Mouse (Mus musculus) thymus, adult 2 months (tissue): ENCODE measurements around the gene Shisal1. TPM values are rescaled to one million over a fixed set of nuclear protein-coding genes. Genes with fewer than 3 reads are reported as not detected.

Experiments used
- DNase-seq: peaks from one replicate; pipeline ENCODE4 v3.0.0; 2021
- H3K27ac ChIP-seq: fragments of 200-500 bp; 2 replicates; pipeline ENCODE4 v1.5.1; 2012; ENCODE audit warnings: low read length, control low read depth; ENCODE audit not compliant: control insufficient read depth, insufficient read depth
- H3K27me3 ChIP-seq: fragments of 200-500 bp; 2 replicates; pipeline ENCODE4 v1.6.1; 2012; ENCODE audit warnings: mild to moderate bottlenecking, low read length, moderate library complexity, mixed read lengths; ENCODE audit not compliant: control insufficient read depth, insufficient read depth
- H3K36me3 ChIP-seq: fragments of 200-500 bp; 2 replicates; pipeline ENCODE4 v1.6.1; 2012; ENCODE audit warnings: mild to moderate bottlenecking, low read length, moderate library complexity; ENCODE audit not compliant: control insufficient read depth, insufficient read depth
- H3K4me1 ChIP-seq: fragments of 200-500 bp; replicated peaks from 2 replicates; pipeline ENCODE4 v1.6.1; 2012; ENCODE audit warnings: low read length; ENCODE audit not compliant: control insufficient read depth, insufficient read depth
- H3K4me3 ChIP-seq: fragments of 200-500 bp; 2 replicates; pipeline ENCODE4 v1.5.1; 2012; ENCODE audit warnings: mild to moderate bottlenecking, low read length, control low read depth, moderate library complexity; ENCODE audit not compliant: control insufficient read depth, insufficient read depth
- CTCF ChIP-seq: fragments of 200-500 bp; IDR thresholded peaks from 2 replicates; pipeline ENCODE4 v1.5.1; 2012; ENCODE audit warnings: mild to moderate bottlenecking, control low read depth, low read length, moderate library complexity, borderline replicate concordance; ENCODE audit not compliant: control insufficient read depth, poor library complexity, insufficient read depth; ENCODE audit errors: extremely low read depth
- POLR2A ChIP-seq: fragments of 200-500 bp; IDR thresholded peaks from 2 replicates; pipeline ENCODE4 v1.6.1; 2012; ENCODE audit warnings: mild to moderate bottlenecking, low read length, control low read depth, moderate library complexity; ENCODE audit not compliant: control insufficient read depth, poor library complexity, insufficient read depth; ENCODE audit errors: extremely low read depth
- WGBS: fragments of 180-500 bp; shearing (Covaris S2); methylation state at CpG from one replicate; pipeline ENCODE4 v1.1.7; 2018; 5-methylcytosine and 5-hydroxymethylcytosine counted together
- polyA plus RNA-seq: library from polyadenylated mRNA; depleted of rRNA; stranded (reverse); fragments of >200 nt; gene quantifications from 2 replicates; pipeline ENCODE4 v1.2.3, GENCODE M21; 2012

Gene Shisal1
- polyA plus RNA-seq, 1 experiment, result 9.3 TPM

GRCm38 (mm10) chr15:84384066-84384465, 62.8 kb downstream of the Shisal1 start:
- no peak overlapping the region for H3K4me3 ChIP-seq
- DNase-seq, result peak; percentile 73
- no peaks in the 10 kb centered on the region for H3K27me3 ChIP-seq
- peak overlapping the region; percentile 50; the same call in 1 of the 2 replicates for H3K27ac ChIP-seq
- TF ChIP-seq POLR2A, result no peak
- TF ChIP-seq CTCF, result no peak
- H3K4me1 ChIP-seq, result peaks cover 55% of the 10 kb centered on the region
- WGBS, result 9% methylated on average over 9 of the region's 9 CpGs
- H3K36me3 ChIP-seq, result no peaks in the 10 kb centered on the region

- WGBS, result 10% methylated on average over 10 of the region's 10 CpGs
- DNase-seq, result no peak
- Histone ChIP-seq H3K4me3 (no peak overlapping the region), H3K4me1 (peaks cover 41% of the 10 kb centered on the region), H3K27ac (no peak overlapping the region), H3K36me3 (no peaks in the 10 kb centered on the region), H3K27me3 (no peaks in the 10 kb centered on the region)
- TF ChIP-seq CTCF (no peak), POLR2A (no peak)
Measured at GRCm38 (mm10) chr15:84380181-84380580, 66.7 kb downstream of the Shisal1 start.

- no peak for DNase-seq
- 94% methylated on average over 9 of the region's 9 CpGs for WGBS
- Histone ChIP-seq H3K4me1 (peaks cover 31% of the 10 kb centered on the region), H3K4me3 (no peak overlapping the region), H3K27me3 (no peaks in the 10 kb centered on the region), H3K27ac (no peak overlapping the region), H3K36me3 (no peaks in the 10 kb centered on the region)
- TF ChIP-seq POLR2A (no peak), CTCF (no peak)
Measured at GRCm38 (mm10) chr15:84378734-84379133, 68.2 kb downstream of the Shisal1 start.

DNA sequence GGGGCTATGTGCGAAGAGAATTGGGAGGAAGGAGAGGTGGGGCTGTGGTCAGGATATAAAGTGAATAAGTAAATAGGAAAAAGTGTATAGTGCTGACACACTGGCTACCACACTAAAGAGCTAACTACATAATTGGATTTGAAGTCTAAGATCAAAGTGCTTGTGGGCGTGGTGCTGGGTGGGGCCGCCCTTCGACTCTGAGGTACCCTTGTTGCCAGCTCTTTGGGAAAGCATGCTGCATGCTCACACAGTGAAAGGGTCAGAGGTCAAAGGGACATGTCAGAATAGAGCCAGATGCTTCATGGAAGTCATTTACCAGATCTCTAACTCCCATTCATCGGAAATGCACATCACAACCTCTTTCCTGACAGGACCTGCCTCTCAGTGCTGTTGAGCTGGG, 74.1 kb downstream of the Shisal1 start:
- no peaks in the 10 kb centered on the region for H3K27me3 ChIP-seq
- TF ChIP-seq POLR2A, result no peak
- TF ChIP-seq CTCF, result no peak
- 45% methylated on average over 5 of the region's 5 CpGs for WGBS
- DNase-seq, result no peak
- H3K36me3 ChIP-seq, result no peaks in the 10 kb centered on the region
- no peaks in the 10 kb centered on the region for H3K4me1 ChIP-seq
- no peak overlapping the region for H3K4me3 ChIP-seq
- no peak overlapping the region for H3K27ac ChIP-seq

DNA sequence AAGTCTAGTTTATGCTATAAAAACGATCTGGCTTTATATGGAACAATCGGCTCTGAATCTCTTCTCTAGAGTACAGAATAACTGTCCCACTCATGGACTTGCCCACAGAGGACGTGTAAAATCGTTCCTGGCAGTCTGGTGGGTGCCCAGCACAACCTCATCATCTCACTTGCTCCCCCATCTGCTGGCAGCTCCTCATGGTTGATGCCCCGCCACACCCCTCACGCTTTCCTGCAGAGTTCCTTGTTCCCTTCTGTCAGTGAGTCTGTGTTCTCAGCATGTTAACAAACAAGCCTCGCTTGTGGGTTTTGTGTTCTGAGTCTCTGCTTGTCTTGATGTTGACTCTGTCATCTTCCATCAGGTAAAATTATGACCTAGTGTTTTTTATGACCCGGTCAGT, 79.5 kb downstream of the Shisal1 start:
- WGBS, result 75% methylated on average over 8 of the region's 8 CpGs
- no peaks in the 10 kb centered on the region for H3K4me1 ChIP-seq
- H3K27ac ChIP-seq, result no peak overlapping the region

GRCm38 (mm10) chr15:84366574-84366989, 80.3 kb downstream of the Shisal1 start:
- Histone ChIP-seq H3K27me3 (no peaks in the 10 kb centered on the region), H3K4me1 (no peaks in the 10 kb centered on the region), H3K4me3 (no peak overlapping the region), H3K36me3 (no peaks in the 10 kb centered on the region), H3K27ac (no peak overlapping the region)
- 95% methylated on average over 10 of the region's 10 CpGs for WGBS
- TF ChIP-seq POLR2A (no peak), CTCF (no peak)
- DNase-seq, result no peak

More for the DNA sequence above, 79.5 kb downstream of the Shisal1 start:
- Histone ChIP-seq H3K4me3 (no peak overlapping the region), H3K27me3 (no peaks in the 10 kb centered on the region), H3K36me3 (no peaks in the 10 kb centered on the region)
- no peak for DNase-seq
- no peak for TF ChIP-seq POLR2A
- no peak for TF ChIP-seq CTCF

- DNase-seq, result no peak
- no peaks in the 10 kb centered on the region for H3K4me1 ChIP-seq
- H3K4me3 ChIP-seq, result no peak overlapping the region
- TF ChIP-seq POLR2A (no peak), CTCF (no peak)
- no peak overlapping the region for H3K27ac ChIP-seq
- no peaks in the 10 kb centered on the region for H3K36me3 ChIP-seq
- no peaks in the 10 kb centered on the region for H3K27me3 ChIP-seq
- WGBS, result 91% methylated on average over 17 of the region's 17 CpGs
Measured at GRCm38 (mm10) chr15:84365675-84366381, 81.1 kb downstream of the Shisal1 start.
